Mouse (Mus musculus): ENCODE results near the gene Sars.
A peak's percentile ranks its signal among the peaks of the same experiment; 100 is the strongest.

- TF ChIP-seq POLR2A (IDR thresholded peaks at IDR 0.05; ENCODE audit: insufficient read length, low read depth) (peak; percentile 73), SRF (IDR thresholded peaks at IDR 0.05; ENCODE audit: control insufficient read depth, insufficient read length, low read depth) (no peak)
Observed at GRCm38 (mm10) chr3:108444029-108444428, 980 bp downstream of the Sars start.
